Mouse (Mus musculus): ENCODE results near the gene Wipi1. TPM values are rescaled to one million over a fixed set of nuclear protein-coding genes. Genes with fewer than 3 reads are reported as not detected.

The Wipi1 gene
- total and polyA plus RNA-seq, 2 experiments from 2014 or later, result 40.8 to 65.4 TPM

GRCm38 (mm10) chr11:109546305-109547001, 65.3 kb downstream of the Wipi1 start:
- no peak for TF ChIP-seq CTCF (IDR thresholded peaks at IDR 0.05; ENCODE audit: low read depth)
- Histone ChIP-seq H3K9ac (replicated peaks; ENCODE audit: low read depth, low read length) (no peak overlapping the region), H3K4me2 (ENCODE audit: low read depth, low read length) (no peak overlapping the region), H3K27ac (ENCODE audit: low read depth) (no peak overlapping the region), H3K9me3 (replicated peaks; ENCODE audit: control insufficient read depth, low read length) (no peaks in the 10 kb centered on the region), H3K4me1 (ENCODE audit: control insufficient read depth, insufficient read depth) (peaks cover 22% of the 10 kb centered on the region), H3K27me3 (ENCODE audit: control insufficient read depth, insufficient read depth, low read length) (no peaks in the 10 kb centered on the region), H3K36me3 (replicated peaks; ENCODE audit: control insufficient read depth, insufficient read depth, low read length) (no peaks in the 10 kb centered on the region), H3K4me3 (ENCODE audit: low read depth, low read length) (no peak overlapping the region)
- ATAC-seq (ENCODE audit: insufficient read depth, low read depth) (peak; percentile 35; the same call in 1 of the 2 replicates), DNase-seq (ENCODE audit: low spot score) (no peak)
- 47% methylated on average over 16 of the region's 16 CpGs for WGBS

- TF ChIP-seq CTCF (IDR thresholded peaks at IDR 0.05; ENCODE audit: low read depth) (no peak), EP300 (IDR thresholded peaks at IDR 0.05; ENCODE audit: low read depth) (no peak)
- Histone ChIP-seq H3K27ac (ENCODE audit: low read depth) (no peak overlapping the region), H3K4me3 (ENCODE audit: low read depth, low read length) (no peak overlapping the region), H3K4me1 (ENCODE audit: control insufficient read depth, insufficient read depth) (peaks cover 22% of the 10 kb centered on the region), H3K27me3 (ENCODE audit: control insufficient read depth, insufficient read depth, low read length) (no peaks in the 10 kb centered on the region), H3K36me3 (replicated peaks; ENCODE audit: control insufficient read depth, insufficient read depth, low read length) (no peaks in the 10 kb centered on the region), H3K9me3 (replicated peaks; ENCODE audit: control insufficient read depth, low read length) (no peaks in the 10 kb centered on the region), H3K4me2 (ENCODE audit: low read depth, low read length) (no peak overlapping the region), H3K9ac (replicated peaks; ENCODE audit: low read depth, low read length) (no peak overlapping the region)
- WGBS, result 42% methylated on average over 12 of the region's 12 CpGs
- no peak; the same call in 1 of the 2 replicates for ATAC-seq (ENCODE audit: insufficient read depth, low read depth)
- no peak for DNase-seq (ENCODE audit: low spot score)
These were observed 66.0 kb downstream of the Wipi1 start for GRCm38 (mm10) chr11:109545700-109546143.

- no peaks in the 10 kb centered on the region for H3K9me3 ChIP-seq (replicated peaks; ENCODE audit: control insufficient read depth, low read length)
- peaks cover 22% of the 10 kb centered on the region for H3K4me1 ChIP-seq (ENCODE audit: control insufficient read depth, insufficient read depth)
- H3K36me3 ChIP-seq (replicated peaks; ENCODE audit: control insufficient read depth, insufficient read depth, low read length), result no peaks in the 10 kb centered on the region
- no peak for TF ChIP-seq EP300 (IDR thresholded peaks at IDR 0.05; ENCODE audit: low read depth)
- TF ChIP-seq CTCF (IDR thresholded peaks at IDR 0.05; ENCODE audit: low read depth), result no peak
- H3K4me3 ChIP-seq (ENCODE audit: low read depth, low read length), result no peak overlapping the region
- whole genome bisulfite sequencing, result 12% methylated on average over 7 of the region's 7 CpGs
- no peak; the same call in 1 of the 2 replicates for ATAC-seq (ENCODE audit: insufficient read depth, low read depth)
- no peak for DNase-seq (ENCODE audit: low spot score)
- no peak overlapping the region for H3K9ac ChIP-seq (replicated peaks; ENCODE audit: low read depth, low read length)
- H3K4me2 ChIP-seq (ENCODE audit: low read depth, low read length), result no peak overlapping the region
- H3K27ac ChIP-seq (ENCODE audit: low read depth), result no peak overlapping the region
- H3K27me3 ChIP-seq (ENCODE audit: control insufficient read depth, insufficient read depth, low read length), result no peaks in the 10 kb centered on the region
These were observed 66.5 kb downstream of the Wipi1 start for GRCm38 (mm10) chr11:109545265-109545664.

GRCm38 (mm10) chr11:109544432-109544831, 67.3 kb downstream of the Wipi1 start:
- WGBS, result 65% methylated on average over 7 of the region's 7 CpGs
- Histone ChIP-seq H3K27ac (ENCODE audit: low read depth) (no peak overlapping the region), H3K4me1 (ENCODE audit: control insufficient read depth, insufficient read depth) (peaks cover 22% of the 10 kb centered on the region), H3K4me2 (ENCODE audit: low read depth, low read length) (no peak overlapping the region), H3K9ac (replicated peaks; ENCODE audit: low read depth, low read length) (no peak overlapping the region), H3K36me3 (replicated peaks; ENCODE audit: control insufficient read depth, insufficient read depth, low read length) (no peaks in the 10 kb centered on the region), H3K9me3 (replicated peaks; ENCODE audit: control insufficient read depth, low read length) (no peaks in the 10 kb centered on the region), H3K27me3 (ENCODE audit: control insufficient read depth, insufficient read depth, low read length) (no peaks in the 10 kb centered on the region), H3K4me3 (ENCODE audit: low read depth, low read length) (no peak overlapping the region)
- TF ChIP-seq EP300 (IDR thresholded peaks at IDR 0.05; ENCODE audit: low read depth) (no peak), CTCF (IDR thresholded peaks at IDR 0.05; ENCODE audit: low read depth) (no peak)
- ATAC-seq (ENCODE audit: insufficient read depth, low read depth) (no peak), DNase-seq (ENCODE audit: low spot score) (no peak)

GRCm38 (mm10) chr11:109543466-109543865, 68.3 kb downstream of the Wipi1 start:
- 66% methylated on average over 9 of the region's 9 CpGs for WGBS
- TF ChIP-seq CTCF (IDR thresholded peaks at IDR 0.05; ENCODE audit: low read depth), result no peak
- no peak for TF ChIP-seq EP300 (IDR thresholded peaks at IDR 0.05; ENCODE audit: low read depth)
- ATAC-seq (ENCODE audit: insufficient read depth, low read depth), result no peak
- Histone ChIP-seq H3K9me3 (replicated peaks; ENCODE audit: control insufficient read depth, low read length) (no peaks in the 10 kb centered on the region), H3K27ac (ENCODE audit: low read depth) (no peak overlapping the region), H3K27me3 (ENCODE audit: control insufficient read depth, insufficient read depth, low read length) (no peaks in the 10 kb centered on the region), H3K4me1 (ENCODE audit: control insufficient read depth, insufficient read depth) (peaks cover 22% of the 10 kb centered on the region), H3K4me2 (ENCODE audit: low read depth, low read length) (no peak overlapping the region), H3K36me3 (replicated peaks; ENCODE audit: control insufficient read depth, insufficient read depth, low read length) (no peaks in the 10 kb centered on the region), H3K9ac (replicated peaks; ENCODE audit: low read depth, low read length) (no peak overlapping the region), H3K4me3 (ENCODE audit: low read depth, low read length) (no peak overlapping the region)
- DNase-seq (ENCODE audit: low spot score), result no peak

- no peak overlapping the region for H3K27ac ChIP-seq (ENCODE audit: low read depth)
- no peak overlapping the region for H3K9ac ChIP-seq (replicated peaks; ENCODE audit: low read depth, low read length)
- 54% methylated on average over 6 of the region's 6 CpGs for WGBS
- H3K27me3 ChIP-seq (ENCODE audit: control insufficient read depth, insufficient read depth, low read length), result no peaks in the 10 kb centered on the region
- TF ChIP-seq EP300 (IDR thresholded peaks at IDR 0.05; ENCODE audit: low read depth), result no peak
- H3K36me3 ChIP-seq (replicated peaks; ENCODE audit: control insufficient read depth, insufficient read depth, low read length), result no peaks in the 10 kb centered on the region
- no peak overlapping the region for H3K4me2 ChIP-seq (ENCODE audit: low read depth, low read length)
- no peak overlapping the region for H3K4me3 ChIP-seq (ENCODE audit: low read depth, low read length)
- H3K4me1 ChIP-seq (ENCODE audit: control insufficient read depth, insufficient read depth), result no peaks in the 10 kb centered on the region; the same call in 1 of the 2 replicates
- no peak for DNase-seq (ENCODE audit: low spot score)
- H3K9me3 ChIP-seq (replicated peaks; ENCODE audit: control insufficient read depth, low read length), result no peaks in the 10 kb centered on the region
- ATAC-seq (ENCODE audit: insufficient read depth, low read depth), result no peak
These were observed 72.5 kb downstream of the Wipi1 start for GRCm38 (mm10) chr11:109539290-109539689.
